Mouse (Mus musculus) heart, postnatal 14 days (tissue): ENCODE measurements around the gene Pink1. TPM values are rescaled to one million over a fixed set of nuclear protein-coding genes. Genes with fewer than 3 reads are reported as not detected.

ENCODE experiments used
- DNase-seq, 2 experiments: peaks; one replicate each; pipeline ENCODE4 v3.0.0; 2021 to 2022
- intact Hi-C: fragments of 180-260 bp; cut with DNase I; formaldehyde crosslinking; loops from one replicate; pipeline ENCODE4 v1.15.1; 2025
- microRNA-seq, 2 experiments: library from miRNA; unstranded; fragments of <30 nt; microRNA quantifications; one replicate each; pipeline ENCODE4 v1.2.0; 2021 to 2022
- total RNA-seq, 2 experiments: library from RNA; stranded (reverse); gene quantifications; 2 replicates each; pipeline ENCODE4 v1.2.3; 2021

Pink1 gene
- total RNA-seq, 2 experiments from 2014 or later: 367 to 392 TPM

DNA sequence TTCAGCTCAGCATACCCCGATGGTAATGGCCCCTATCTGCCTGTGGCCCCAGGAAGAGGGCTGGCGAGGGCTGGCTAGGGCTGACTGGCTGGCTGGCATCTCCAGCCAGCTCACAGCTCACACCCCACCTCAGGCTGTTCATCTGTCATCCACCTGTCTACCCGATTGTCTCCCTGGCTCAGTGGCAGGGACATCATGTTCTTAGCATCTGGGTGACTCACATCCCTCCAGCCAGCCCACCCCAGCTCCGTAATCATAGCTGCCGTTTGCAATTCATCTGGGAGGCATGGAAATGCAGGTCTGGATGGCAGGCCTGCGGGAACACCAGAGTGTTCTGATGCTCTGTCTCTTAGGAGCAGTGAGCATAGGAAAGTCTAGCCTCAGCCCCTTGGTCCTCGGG, 47.8 kb downstream of the Pink1 start:
- DNase-seq: no peak
- intact Hi-C loops: no loop called here

DNA sequence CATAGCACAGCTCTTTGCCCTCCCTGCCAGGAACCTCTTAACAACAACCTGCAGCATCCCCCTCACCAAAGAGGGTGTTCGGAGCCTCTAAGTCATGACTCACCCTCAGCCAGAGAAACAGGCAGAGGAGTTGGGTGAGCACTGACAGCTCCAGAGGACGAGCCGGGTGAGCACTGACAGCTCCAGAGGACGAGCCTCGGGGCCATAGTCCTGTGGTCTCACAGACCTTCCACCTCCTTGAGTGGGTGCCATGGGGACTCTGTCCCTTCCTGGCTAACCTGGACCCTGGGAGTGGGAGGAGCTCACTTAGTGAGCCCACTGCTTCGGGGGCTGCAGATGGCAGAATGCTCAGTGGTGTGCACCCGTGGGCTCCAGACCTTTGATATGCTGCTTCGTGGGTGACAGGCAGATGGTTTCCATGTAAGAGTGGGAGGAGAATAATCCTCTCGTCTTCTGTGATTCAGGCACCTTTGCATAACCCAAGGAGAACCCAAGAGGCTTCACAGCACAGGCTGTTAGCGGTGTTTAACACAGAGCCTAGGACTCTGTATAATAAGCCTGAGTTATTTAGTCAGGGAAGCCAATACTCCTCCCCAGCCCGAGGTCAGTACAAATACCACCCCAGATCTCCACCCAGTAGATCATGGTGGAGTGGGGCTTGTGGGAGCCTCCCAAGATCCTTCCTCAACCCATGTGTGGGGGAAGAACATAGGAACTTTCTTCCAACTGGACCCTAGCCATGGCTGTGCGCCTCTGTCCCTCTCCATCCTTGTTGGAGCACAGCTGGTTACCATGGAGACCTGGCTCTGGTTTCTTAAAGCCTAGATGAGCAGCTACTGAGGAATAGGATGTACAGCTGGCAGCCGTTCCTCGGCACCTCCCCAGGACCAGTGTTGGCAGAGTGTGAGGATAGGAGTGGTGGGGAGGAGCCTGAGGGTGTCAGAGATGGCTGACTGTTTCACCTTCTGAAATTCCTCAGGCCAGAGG, 53.8 kb downstream of the Pink1 start:
- intact Hi-C loops: no loop called here

DNA sequence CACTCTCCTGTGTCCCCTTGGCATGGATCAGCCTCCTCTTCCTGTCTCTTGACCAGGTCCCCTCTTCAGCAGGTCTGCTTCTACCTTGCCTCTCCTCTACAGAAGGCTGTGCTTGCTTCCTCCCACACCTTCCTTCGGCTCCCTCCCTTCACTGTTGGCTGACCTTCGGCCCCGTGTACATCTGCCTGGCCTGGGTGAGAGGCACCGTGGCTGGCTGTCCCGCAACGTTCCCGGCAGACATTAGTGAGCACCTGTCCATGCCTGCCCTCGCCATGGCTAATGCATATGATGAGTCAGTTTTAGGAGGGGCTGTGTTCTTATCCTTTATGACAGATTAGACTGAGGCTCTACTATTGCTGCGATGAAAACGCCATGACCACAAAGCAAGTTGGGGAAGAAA, 58.2 kb downstream of the Pink1 start:
- intact Hi-C loops: no loop called here

More for the DNA sequence above, 53.8 kb downstream of the Pink1 start:
- DNase-seq: peak; percentile 42 to 52

More for the DNA sequence above, 58.2 kb downstream of the Pink1 start:
- DNase-seq: no peak

Small RNAs within 50 kb of the gene (microRNA-seq; reads per million reads assigned to microRNA genes)
- gene Gm27646 (0 reads per million in 2 experiments), gene Mir7019 (5.6 to 11.2 reads per million in 2 experiments)

Other genes with a start within 250 kb of the Pink1 start
- 10 to 100 TPM; 77.5 to 83.0 TPM for gene Hp1bp3, start 110.0 kb downstream of the Pink1 start, total RNA-seq
- gene Sh2d5, start 75.9 kb downstream of the Pink1 start, total RNA-seq: under 1 TPM; 0.07 to 0.50 TPM
- gene Kif17, start 75.9 kb downstream of the Pink1 start, total RNA-seq: under 1 TPM; 0.12 TPM
- gene Ddost, start 21.6 kb downstream of the Pink1 start, total RNA-seq: 10 to 100 TPM; 65.7 to 69.2 TPM
- gene Cda, start 41.7 kb upstream of the Pink1 start, total RNA-seq: 1 to 10 TPM; 2.1 to 2.2 TPM
- not detected for gene Fam43b, start 70.2 kb upstream of the Pink1 start, total RNA-seq
- 10 to 100 TPM; 70.0 to 72.5 TPM for gene Mul1, start 108.4 kb upstream of the Pink1 start, total RNA-seq
- gene Camk2n1, start 128.0 kb upstream of the Pink1 start, total RNA-seq: 1 to 10 TPM; 8.4 to 8.7 TPM